Mouse (Mus musculus) erythroblast, adult 5-6 weeks (primary cell): Measurements from ENCODE around the gene Sorbs1. TPM values are rescaled to one million over a fixed set of nuclear protein-coding genes. Genes with fewer than 3 reads are reported as not detected.

ENCODE experiments used
- ATAC-seq: replicated peaks from 2 replicates; pipeline ENCODE4 v1.8.0; 2016; ENCODE audit warnings: moderate number of reproducible peaks, mild to moderate bottlenecking, moderate TSS enrichment, inconsistent platforms; ENCODE audit not compliant: poor library complexity, low FRiP score, severe bottlenecking
- total RNA-seq, 2 experiments: library from RNA; stranded (forward) in 1 of 2; stranded (reverse) in 1 of 2; fragments of 150-400 nt in 1 of 2; fragments of 200-764, 138-1000 nt in 1 of 2; gene quantifications; 2 replicates each; pipeline versions ENCODE4 v1.2.3 to v1.2.4; 2015 to 2017; ENCODE audit warnings: low replicate concordance in 2 of 2

Gene Sorbs1
- total RNA-seq, 2 experiments from 2014 or later, result 41.5 to 46.2 TPM

GRCm38 (mm10) chr19:40249352-40249751 lies 264.2 kb downstream of the Sorbs1 start:
- ATAC-seq, result no peak

- no peak for ATAC-seq
Observed at GRCm38 (mm10) chr19:40248476-40248875, 265.1 kb downstream of the Sorbs1 start.

- no peak for ATAC-seq
Observed at GRCm38 (mm10) chr19:40247268-40247666, 266.3 kb downstream of the Sorbs1 start.

- ATAC-seq, result no peak
Observed at GRCm38 (mm10) chr19:40246646-40247267, 266.8 kb downstream of the Sorbs1 start.

Other genes with a start within 250 kb of the Sorbs1 start
- 19.6 and 24.0 TPM in 2 replicates for gene Pdlim1, start 241.9 kb downstream of the Sorbs1 start, total RNA-seq (2015; ENCODE audit: low replicate concordance)
- gene Pdlim1, start 241.9 kb downstream of the Sorbs1 start, total RNA-seq (2017; ENCODE audit: low replicate concordance), result 8.9 and 32.3 TPM in 2 replicates
- gene Aldh18a1, start 74.7 kb upstream of the Sorbs1 start, total RNA-seq (2015; ENCODE audit: low replicate concordance), result 8.2 and 12.5 TPM in 2 replicates
- 6.4 and 6.8 TPM in 2 replicates for gene Aldh18a1, start 74.7 kb upstream of the Sorbs1 start, total RNA-seq (2017; ENCODE audit: low replicate concordance)
- gene Tctn3, start 98.5 kb upstream of the Sorbs1 start, total RNA-seq (2015; ENCODE audit: low replicate concordance), result 0.63 TPM in 1 of 2 replicates, not detected in the other
- gene Tctn3, start 98.5 kb upstream of the Sorbs1 start, total RNA-seq (2017; ENCODE audit: low replicate concordance), result 0.14 and 0.68 TPM in 2 replicates
- 6.1 and 13.1 TPM in 2 replicates for gene Entpd1, start 98.6 kb upstream of the Sorbs1 start, total RNA-seq (2015; ENCODE audit: low replicate concordance)
- 20.1 and 26.1 TPM in 2 replicates for gene Entpd1, start 98.6 kb upstream of the Sorbs1 start, total RNA-seq (2017; ENCODE audit: low replicate concordance)
- 0.63 TPM in 1 of 2 replicates, not detected in the other for gene Cc2d2b, start 235.0 kb upstream of the Sorbs1 start, total RNA-seq (2015; ENCODE audit: low replicate concordance)
- not detected in 2 replicates for gene Cc2d2b, start 235.0 kb upstream of the Sorbs1 start, total RNA-seq (2017; ENCODE audit: low replicate concordance)